Mouse (Mus musculus) cerebellum, adult 2 months (tissue): Measurements from ENCODE around the gene Gabpa.

Source experiments
- CTCF ChIP-seq: fragments of 200-500 bp; IDR thresholded peaks from 2 replicates; pipeline ENCODE4 v1.5.1; 2011; ENCODE audit warnings: low read depth, mild to moderate bottlenecking, control low read depth, low read length, moderate library complexity, borderline replicate concordance; ENCODE audit not compliant: insufficient read depth
- POLR2A ChIP-seq: fragments of 200-500 bp; IDR thresholded peaks from 2 replicates; pipeline ENCODE4 v1.6.1; 2011; ENCODE audit warnings: low read length, control low read depth, borderline replicate concordance; ENCODE audit not compliant: insufficient read depth

GRCm38 (mm10) chr16:84835823-84836743 is 1.4 kb downstream of the Gabpa start:
- no peak for TF ChIP-seq POLR2A
- no peak for TF ChIP-seq CTCF
